Mouse (Mus musculus) CH12.LX (cell line): ENCODE data around the gene Agl. TPM values are rescaled to one million over a fixed set of nuclear protein-coding genes. Genes with fewer than 3 reads are reported as not detected.

Source experiments
- DNase-seq: peaks from one replicate; pipeline ENCODE4 v3.0.0-alpha.2; 2013; ENCODE audit errors: extremely low read depth
- H3K27ac ChIP-seq: 2 replicates; pipeline ENCODE4 v1.5.1; 2012; ENCODE audit warnings: low read depth, mild to moderate bottlenecking, control low read depth, moderate library complexity; ENCODE audit not compliant: insufficient read depth
- H3K27me3 ChIP-seq: replicated peaks from 2 replicates; pipeline ENCODE3; 2012; ENCODE audit warnings: inconsistent platforms
- H3K36me3 ChIP-seq, 2 experiments: replicated peaks in 1 of 2; 2 replicates each; pipeline versions ENCODE3 to v1.6.1; 2012; ENCODE audit warnings: inconsistent platforms in 1 of 2, low read length in 1 of 2, mild to moderate bottlenecking in 1 of 2, mixed read lengths in 1 of 2, moderate library complexity in 1 of 2; ENCODE audit not compliant: control insufficient read depth in 1 of 2, insufficient read depth in 1 of 2
- H3K4me1 ChIP-seq, 2 experiments: 2 replicates each; pipeline ENCODE4 v1.6.1; 2012; ENCODE audit warnings: inconsistent platforms in 1 of 2, moderate library complexity in 1 of 2; ENCODE audit not compliant: insufficient read depth in 2 of 2, control insufficient read depth in 1 of 2
- H3K4me2 ChIP-seq: 2 replicates; pipeline ENCODE4 v1.6.1; 2012; ENCODE audit warnings: low read depth, mild to moderate bottlenecking, control low read depth; ENCODE audit not compliant: poor library complexity, insufficient read depth, severe bottlenecking
- H3K4me3 ChIP-seq, 3 experiments: fragments of 150-350 bp in 1 of 3; sonication (generic) in 1 of 3; replicated peaks in 1 of 3; 2 replicates each; pipeline versions ENCODE3 to v1.5.1; 2011 to 2012; ENCODE audit warnings: low read depth in 2 of 3, low read length in 2 of 3, mild to moderate bottlenecking in 2 of 3, moderate library complexity in 2 of 3, control low read depth in 1 of 3, improper control_type of control experiment in 1 of 3, inconsistent platforms in 1 of 3, mixed read lengths in 1 of 3; ENCODE audit not compliant: poor library complexity in 1 of 3
- H3K79me2 ChIP-seq: replicated peaks from 2 replicates; pipeline ENCODE4 v1.6.1; 2012; ENCODE audit warnings: mild to moderate bottlenecking, moderate library complexity; ENCODE audit not compliant: control insufficient read depth, poor library complexity, insufficient read depth, severe bottlenecking; ENCODE audit errors: extremely low read depth
- H3K9ac ChIP-seq: 2 replicates; pipeline ENCODE4 v1.6.1; 2012; ENCODE audit warnings: low read depth, mild to moderate bottlenecking, control low read depth, moderate library complexity; ENCODE audit not compliant: insufficient read depth
- H3K9me3 ChIP-seq: replicated peaks from 2 replicates; pipeline ENCODE3; 2012; ENCODE audit warnings: low read length, inconsistent platforms, mixed read lengths
- BHLHE40 ChIP-seq: IDR thresholded peaks from 2 replicates; pipeline ENCODE4 v1.6.1; 2011; ENCODE audit warnings: mild to moderate bottlenecking, low read depth, low read length, improper control_type of control experiment
- CHD2 ChIP-seq: IDR thresholded peaks from 2 replicates; pipeline ENCODE4 v1.6.1; 2011; ENCODE audit warnings: low read length, improper control_type of control experiment
- CTCF ChIP-seq, 2 experiments: IDR thresholded peaks in 1 of 2; conservative IDR thresholded peaks in 1 of 2; 2 replicates each; pipeline ENCODE4 v1.5.1; 2011 to 2012; ENCODE audit warnings: low read depth in 2 of 2, low read length in 2 of 2, improper control_type of control experiment in 1 of 2, inconsistent platforms in 1 of 2, mild to moderate bottlenecking in 1 of 2, moderate library complexity in 1 of 2
- E2F4 ChIP-seq: IDR thresholded peaks from 2 replicates; pipeline ENCODE4 v1.6.1; 2011; ENCODE audit warnings: low read depth, low read length, improper control_type of control experiment; ENCODE audit not compliant: insufficient replicate concordance
- ELF1 ChIP-seq: IDR thresholded peaks from 2 replicates; pipeline ENCODE4 v1.6.1; 2014; ENCODE audit warnings: low read depth, mild to moderate bottlenecking, inconsistent platforms, low read length, improper control_type of control experiment
- EP300 ChIP-seq: IDR thresholded peaks from 2 replicates; pipeline ENCODE4 v1.6.1; 2011; ENCODE audit warnings: low read length, improper control_type of control experiment
- ETS1 ChIP-seq: conservative IDR thresholded peaks from 2 replicates; pipeline ENCODE4 v1.6.1; 2012; ENCODE audit warnings: low read depth, mild to moderate bottlenecking, inconsistent platforms, low read length, improper control_type of control experiment, moderate library complexity
- HCFC1 ChIP-seq: IDR thresholded peaks from 2 replicates; pipeline ENCODE4 v1.6.1; 2012; ENCODE audit warnings: low read depth, mild to moderate bottlenecking, inconsistent platforms, low read length, improper control_type of control experiment
- IRF4 ChIP-seq: IDR thresholded peaks from 2 replicates; pipeline ENCODE4 v1.6.1; 2014; ENCODE audit warnings: low read depth, mild to moderate bottlenecking, inconsistent platforms, low read length, improper control_type of control experiment
- JUN ChIP-seq: IDR thresholded peaks from 2 replicates; pipeline ENCODE4 v1.6.1; 2011; ENCODE audit warnings: low read depth, mild to moderate bottlenecking, low read length, improper control_type of control experiment, moderate library complexity; ENCODE audit not compliant: insufficient read depth
- JUND ChIP-seq: conservative IDR thresholded peaks from 2 replicates; pipeline ENCODE4 v1.6.1; 2011; ENCODE audit warnings: low read depth, low read length, improper control_type of control experiment
- MAFK ChIP-seq: IDR thresholded peaks from 2 replicates; pipeline ENCODE4 v1.6.1; 2011; ENCODE audit warnings: low read length, improper control_type of control experiment; ENCODE audit not compliant: insufficient replicate concordance
- MAX ChIP-seq: IDR thresholded peaks from 2 replicates; pipeline ENCODE4 v1.6.1; 2011; ENCODE audit warnings: low read length, improper control_type of control experiment
- MXI1 ChIP-seq: IDR thresholded peaks from 2 replicates; pipeline ENCODE4 v1.6.1; 2011; ENCODE audit warnings: mild to moderate bottlenecking, low read depth, low read length, improper control_type of control experiment
- MYC ChIP-seq: IDR thresholded peaks from 2 replicates; pipeline ENCODE4 v1.6.1; 2011; ENCODE audit warnings: low read depth, mild to moderate bottlenecking, improper control_type of control experiment, low read length
- NELFE ChIP-seq: IDR thresholded peaks from 2 replicates; pipeline ENCODE4 v1.6.1; 2011; ENCODE audit warnings: low read depth, low read length, improper control_type of control experiment
- NRF1 ChIP-seq: IDR thresholded peaks from 2 replicates; pipeline ENCODE4 v1.6.1; 2014; ENCODE audit warnings: low read depth, mild to moderate bottlenecking, inconsistent platforms, low read length, improper control_type of control experiment, moderate library complexity
- PAX5 ChIP-seq: IDR thresholded peaks from 2 replicates; pipeline ENCODE4 v1.6.1; 2012; ENCODE audit warnings: low read length, inconsistent platforms, mixed read lengths
- POLR2AphosphoS2 ChIP-seq: IDR thresholded peaks from 2 replicates; pipeline ENCODE4 v1.6.1; 2011; ENCODE audit warnings: low read depth, low read length, improper control_type of control experiment
- SMC3 ChIP-seq: IDR thresholded peaks from 2 replicates; pipeline ENCODE4 v1.6.1; 2011; ENCODE audit warnings: low read depth, low read length, improper control_type of control experiment
- TBP ChIP-seq: conservative IDR thresholded peaks from 2 replicates; pipeline ENCODE4 v1.6.1; 2011; ENCODE audit warnings: low read depth, low read length, improper control_type of control experiment
- TCF12 ChIP-seq: IDR thresholded peaks from 2 replicates; pipeline ENCODE4 v1.6.1; 2014; ENCODE audit warnings: low read depth, mild to moderate bottlenecking, inconsistent platforms, low read length, improper control_type of control experiment
- UBTF ChIP-seq: IDR thresholded peaks from 2 replicates; pipeline ENCODE4 v1.6.1; 2012; ENCODE audit warnings: low read depth, mild to moderate bottlenecking, inconsistent platforms, low read length, improper control_type of control experiment, moderate library complexity
- USF1 ChIP-seq: IDR thresholded peaks from 2 replicates; pipeline ENCODE4 v1.6.1; 2014; ENCODE audit warnings: low read depth, mild to moderate bottlenecking, inconsistent platforms, low read length, improper control_type of control experiment
- USF2 ChIP-seq: conservative IDR thresholded peaks from 2 replicates; pipeline ENCODE4 v1.6.1; 2011; ENCODE audit warnings: low read depth, low read length, improper control_type of control experiment
- ZMIZ1 ChIP-seq: IDR thresholded peaks from 2 replicates; pipeline ENCODE4 v1.6.1; 2012; ENCODE audit warnings: low read depth, mild to moderate bottlenecking, inconsistent platforms, low read length, improper control_type of control experiment
- ZNF384 ChIP-seq: IDR thresholded peaks from 2 replicates; pipeline ENCODE4 v1.6.1; 2012; ENCODE audit warnings: low read depth, low read length, improper control_type of control experiment, inconsistent platforms
- dilution Hi-C: fragments of 300-500 bp; cut with MboI; formaldehyde crosslinking; loops from 2 replicates; pipeline ENCODE4 v1.14.3; 2020; ENCODE audit warnings: low sequenced_read_pairs; ENCODE audit not compliant: extremely low pct_unique_long_range_greater_than_20kb, extremely low pct_ligation_motif_present
- in situ Hi-C: fragments of 300-500 bp; cut with MboI; formaldehyde crosslinking; loops from 3 replicates; pipeline ENCODE4 v1.14.3; 2019; ENCODE audit warnings: low sequenced_read_pairs, low pct_ligation_motif_present, low pct_unique_long_range_greater_than_20kb, mixed read lengths
- polyA plus RNA-seq: library from polyadenylated mRNA; unstranded; fragments of >175 nt; gene quantifications from 2 replicates; pipeline ENCODE4 v1.2.1, GENCODE M21; 2012; ENCODE audit warnings: low read depth; ENCODE audit not compliant: insufficient read length
- total RNA-seq, 2 experiments: library from RNA; depleted of rRNA; stranded (reverse); fragments of 300-350 nt in 1 of 2; fragments of >200 nt in 1 of 2; gene quantifications; 2 replicates each; pipeline ENCODE4 v1.2.3; 2012 to 2014

Agl gene
- total and polyA plus RNA-seq, 3 experiments: 4.7 to 5.7 (median 5.2) TPM

DNA sequence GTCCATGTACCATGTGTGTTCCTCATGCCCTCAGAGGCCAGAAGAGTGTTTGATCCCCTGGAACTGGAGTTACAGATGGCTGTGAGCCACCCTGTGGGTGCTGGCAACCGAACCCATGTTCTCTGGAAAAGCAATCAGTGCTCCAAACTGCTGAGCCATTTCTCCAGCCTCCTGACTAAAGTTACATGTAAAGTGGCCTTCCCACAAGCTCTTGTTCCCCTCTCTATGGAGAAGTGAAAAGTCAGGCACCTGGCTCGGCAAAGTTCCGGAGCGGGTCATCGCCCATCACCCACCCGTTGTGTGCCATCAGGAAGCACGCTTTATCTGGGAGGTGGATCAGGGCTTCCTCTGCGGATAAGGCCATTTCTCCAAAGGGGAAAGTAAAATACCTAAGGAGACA, 23.2 kb downstream of the Agl start:
- Histone ChIP-seq H3K4me3 (no peak overlapping the region), H3K27ac (no peak overlapping the region), H3K79me2 (no peaks in the 10 kb centered on the region), H3K4me2 (no peak overlapping the region), H3K9ac (no peak overlapping the region), H3K36me3 (peaks cover 5 to 54% of the 10 kb centered on the region in 2 experiments), H3K9me3 (no peaks in the 10 kb centered on the region), H3K4me1 (no peaks in the 10 kb centered on the region), H3K27me3 (no peaks in the 10 kb centered on the region)
- dilution Hi-C loops (no loop called here), in situ Hi-C loops (no loop called here)
- DNase-seq: no peak
- TF ChIP-seq USF2 (no peak), E2F4 (no peak), HCFC1 (no peak), TBP (no peak), UBTF (no peak), IRF4 (no peak), USF1 (no peak), PAX5 (no peak), ETS1 (no peak), POLR2AphosphoS2 (no peak)

DNA sequence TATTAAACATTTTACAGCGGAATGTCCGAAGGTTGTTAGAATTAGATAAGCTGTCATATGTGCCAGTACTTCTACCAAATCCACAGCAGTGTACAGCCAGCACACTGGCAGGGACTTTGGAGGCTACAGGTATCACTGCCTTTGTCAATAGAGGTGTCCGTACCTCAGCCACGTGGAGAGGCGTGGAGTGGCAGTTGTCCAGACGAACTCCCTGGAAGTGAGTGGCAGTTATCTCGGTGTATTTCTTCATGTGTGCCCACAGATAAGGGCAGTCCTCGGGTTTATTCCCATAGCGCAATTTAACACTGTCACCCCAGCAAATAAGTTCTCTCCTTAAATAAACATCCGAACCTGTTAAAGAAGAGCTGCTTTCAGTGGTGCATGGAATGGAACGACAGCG, 23.7 kb downstream of the Agl start:
- DNase-seq: no peak
- in situ Hi-C loops (no loop called here), dilution Hi-C loops (no loop called here)
- Histone ChIP-seq H3K79me2 (no peaks in the 10 kb centered on the region), H3K9ac (no peak overlapping the region), H3K4me3 (no peak overlapping the region), H3K36me3 (peaks cover 5 to 56% of the 10 kb centered on the region in 2 experiments), H3K4me1 (no peaks in the 10 kb centered on the region), H3K27ac (no peak overlapping the region), H3K9me3 (no peaks in the 10 kb centered on the region), H3K27me3 (no peaks in the 10 kb centered on the region), H3K4me2 (no peak overlapping the region)
- TF ChIP-seq IRF4 (no peak), ZMIZ1 (no peak), JUN (no peak), NRF1 (no peak), MXI1 (no peak), MAFK (no peak), NELFE (no peak), HCFC1 (no peak), ZNF384 (no peak), CHD2 (no peak), CTCF (conservative IDR thresholded peaks at IDR 0.05 in 1 of 2, IDR thresholded peaks at IDR 0.05 in 1 of 2; ENCODE audit: low read depth in 2 of 2, low read length in 2 of 2) (no peak), SMC3 (no peak), TCF12 (no peak), MAX (no peak), USF1 (no peak), ELF1 (no peak), BHLHE40 (no peak), EP300 (no peak), JUND (no peak), MYC (no peak)
